Mouse (Mus musculus): ENCODE results near the gene Sox13.
A peak's percentile ranks its signal among the peaks of the same experiment; 100 is the strongest.
"Not testable (repeated sequence)": the region's sequence is repeated elsewhere in the genome, so short reads cannot be mapped to it uniquely, and the experiment has no call there.

Gene Sox13

GRCm38 (mm10) chr1:133367606-133368488, 56.3 kb downstream of the Sox13 start:
- no peak for DNase-seq (ENCODE audit: low spot score in 2 of 2)

GRCm38 (mm10) chr1:133366951-133367605, 57.1 kb downstream of the Sox13 start:
- no peak for DNase-seq (ENCODE audit: low spot score in 2 of 2)

GRCm38 (mm10) chr1:133364890-133365289, 59.3 kb downstream of the Sox13 start:
- no peak for DNase-seq (ENCODE audit: low spot score in 2 of 2)

- no peak for DNase-seq (ENCODE audit: low spot score in 2 of 2)
Observed at GRCm38 (mm10) chr1:133364022-133364630, 60.1 kb downstream of the Sox13 start.

- peak; percentile 69 to 70 for DNase-seq (ENCODE audit: low spot score in 2 of 2)
Observed at GRCm38 (mm10) chr1:133363276-133364021, 60.7 kb downstream of the Sox13 start, which contains the start of gene Etnk2. TSS of gene Etnk2 (plus strand) at chr1:133363572.

GRCm38 (mm10) chr1:133362103-133362502, 62.1 kb downstream of the Sox13 start:
- DNase-seq (ENCODE audit: low spot score in 2 of 2) = no peak

- DNase-seq (ENCODE audit: low spot score in 2 of 2) = no peak
Observed at GRCm38 (mm10) chr1:133361006-133361405, 63.2 kb downstream of the Sox13 start.

GRCm38 (mm10) chr1:133356330-133356729, 67.8 kb downstream of the Sox13 start:
- DNase-seq (ENCODE audit: low spot score in 2 of 2) = no peak

- no peak for DNase-seq (ENCODE audit: low spot score in 2 of 2)
Observed at GRCm38 (mm10) chr1:133355912-133356311, 68.3 kb downstream of the Sox13 start.

GRCm38 (mm10) chr1:133355469-133355868, 68.7 kb downstream of the Sox13 start:
- no peak for DNase-seq (ENCODE audit: low spot score in 2 of 2)

- DNase-seq (ENCODE audit: low spot score in 2 of 2) = peak; percentile 71 to 81
Observed at GRCm38 (mm10) chr1:133353371-133353809, 70.8 kb downstream of the Sox13 start.

- no peak for DNase-seq (ENCODE audit: low spot score in 2 of 2)
Observed at GRCm38 (mm10) chr1:133351762-133352161, 72.4 kb downstream of the Sox13 start.

GRCm38 (mm10) chr1:133350210-133350609, 74.0 kb downstream of the Sox13 start, which contains the start of gene Ren1:
TSS of gene Ren1 (plus strand) at chr1:133350510.
- no peak for DNase-seq (ENCODE audit: low spot score in 2 of 2)

- DNase-seq (ENCODE audit: low spot score in 2 of 2) = no peak
Observed at GRCm38 (mm10) chr1:133347693-133348520, 76.3 kb downstream of the Sox13 start.

GRCm38 (mm10) chr1:133347226-133347625, 77.0 kb downstream of the Sox13 start:
- no peak for DNase-seq (ENCODE audit: low spot score in 2 of 2)

- no peak for DNase-seq (ENCODE audit: low spot score in 2 of 2)
Observed at GRCm38 (mm10) chr1:133346531-133346930, 77.6 kb downstream of the Sox13 start.

- DNase-seq (ENCODE audit: low spot score in 2 of 2) = no peak
Observed at GRCm38 (mm10) chr1:133344357-133344756, 79.8 kb downstream of the Sox13 start.

- DNase-seq (ENCODE audit: low spot score in 2 of 2) = not testable (repeated sequence)
Observed at GRCm38 (mm10) chr1:133340403-133340802, 83.8 kb downstream of the Sox13 start.

GRCm38 (mm10) chr1:133333937-133334336, 90.2 kb downstream of the Sox13 start:
- DNase-seq (ENCODE audit: low spot score in 2 of 2) = no peak

- no peak for DNase-seq (ENCODE audit: low spot score in 2 of 2)
Observed at GRCm38 (mm10) chr1:133332656-133333430, 91.3 kb downstream of the Sox13 start.

Data from frontal cortex, postnatal 10 days (tissue).